Mouse (Mus musculus): Measurements from ENCODE around the gene Olfr339.
"Not testable (repeated sequence)": the region's sequence is repeated elsewhere in the genome, so short reads cannot be mapped to it uniquely, and the experiment has no call there.

Gene Olfr339

DNA sequence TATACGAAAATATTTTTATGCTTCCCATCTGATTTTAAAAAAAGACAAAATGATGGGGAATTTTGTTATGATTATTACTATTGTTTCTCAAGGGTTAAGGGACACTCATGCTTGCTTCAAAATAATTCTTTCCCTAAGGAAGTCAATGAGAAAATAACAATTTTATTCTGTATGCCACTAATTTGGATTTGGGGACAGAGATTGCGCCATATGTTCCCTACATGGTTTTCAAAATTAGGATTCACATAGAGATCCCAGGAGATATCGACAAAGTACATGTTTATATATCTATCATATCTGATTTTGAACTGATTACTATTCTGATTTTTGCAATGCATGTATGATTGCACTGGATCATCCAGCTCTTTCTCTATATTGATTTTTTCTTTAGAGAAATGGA is at the start of gene Olfr339:
Olfr339 (plus strand) TSS at position 301 of the 400 bp plus-strand sequence.
- no peak for ATAC-seq (ENCODE audit: low TSS enrichment)

DNA sequence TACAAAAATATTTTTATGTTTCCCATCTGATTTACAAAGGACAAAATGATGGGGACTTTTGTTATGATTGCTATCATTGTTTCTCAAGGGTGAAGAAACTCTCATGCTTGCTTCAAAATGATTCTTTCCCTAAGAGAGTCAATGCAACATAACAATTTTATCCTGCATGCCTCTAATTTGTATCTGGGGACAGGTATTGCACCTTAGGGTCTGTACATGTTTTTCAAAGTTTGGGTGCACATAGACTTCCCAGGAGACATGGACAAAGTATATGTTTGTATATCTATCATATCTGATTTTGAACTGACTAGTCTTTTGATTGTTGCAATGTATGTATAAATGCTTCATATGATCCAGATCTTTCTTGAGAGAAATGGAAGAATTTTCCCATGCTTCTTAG is 45.5 kb upstream of the Olfr339 start, which contains the start of gene Olfr338:
Olfr338 (plus strand) TSS at position 301 of the 400 bp plus-strand sequence.
- ATAC-seq (ENCODE audit: low TSS enrichment) = no peak

DNA sequence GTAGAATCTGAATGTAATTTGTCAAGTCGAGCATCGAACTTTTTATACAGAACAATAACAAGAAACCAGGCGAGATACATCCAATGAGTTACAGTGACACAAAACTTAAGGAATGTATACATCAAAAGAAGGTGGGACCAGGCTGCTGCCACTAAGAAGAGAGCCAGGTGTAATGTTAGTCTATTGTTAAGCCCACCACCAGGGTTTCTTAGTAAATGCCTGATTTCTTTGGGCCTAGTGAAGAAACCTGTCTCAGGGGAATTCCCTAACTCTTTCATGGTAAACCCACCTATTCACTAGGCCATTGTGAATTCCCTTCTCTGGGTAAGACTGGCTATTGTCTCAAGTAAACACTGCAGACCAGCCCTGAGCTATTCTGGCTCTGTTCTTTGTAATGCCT is 3.6 kb upstream of the Olfr339 start:
- ATAC-seq (ENCODE audit: low TSS enrichment) = not testable (repeated sequence)

DNA sequence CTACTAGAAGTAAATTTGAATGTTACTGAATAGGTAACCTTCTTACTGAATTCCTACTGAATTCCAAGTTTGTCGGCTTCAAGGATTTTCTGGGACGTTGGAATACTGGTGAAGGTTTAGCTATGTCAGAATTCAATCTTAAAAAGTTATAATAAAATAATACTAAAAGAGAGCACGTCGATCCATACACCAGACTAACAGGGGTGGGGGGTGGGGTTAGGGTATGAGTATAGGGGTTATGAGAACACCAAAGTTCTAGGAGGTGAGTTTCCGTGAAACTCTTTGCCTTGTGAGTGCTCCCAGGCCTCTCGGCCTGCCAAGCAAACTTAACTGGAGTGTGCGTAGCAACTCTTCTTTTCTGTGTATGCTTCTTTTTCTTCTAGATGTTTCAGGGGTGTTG is 3.2 kb upstream of the Olfr339 start:
- ATAC-seq (ENCODE audit: low TSS enrichment) = not testable (repeated sequence)

DNA sequence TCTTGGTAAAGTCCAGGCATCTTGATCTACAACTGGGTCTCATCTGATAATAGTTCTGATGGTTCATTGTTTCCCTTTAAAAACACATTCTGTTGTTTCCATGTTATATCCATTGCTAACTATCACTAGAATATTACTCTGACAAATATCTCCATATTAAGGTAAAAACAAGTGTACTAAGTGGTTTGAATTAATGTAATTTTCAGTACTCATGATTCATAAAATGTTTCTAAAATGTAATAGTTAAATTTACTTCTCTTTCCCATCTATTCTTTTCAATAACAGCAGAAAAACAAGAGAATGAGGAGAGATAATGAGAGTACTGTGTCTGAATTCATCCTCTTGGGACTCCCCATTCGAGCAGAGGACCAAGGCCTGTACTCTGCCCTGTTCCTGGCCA is 33.5 kb downstream of the Olfr339 start, which contains the start of gene Olfr340:
Olfr340 (plus strand) TSS at position 301 of the 400 bp plus-strand sequence.
- ATAC-seq (ENCODE audit: low TSS enrichment) = no peak

DNA sequence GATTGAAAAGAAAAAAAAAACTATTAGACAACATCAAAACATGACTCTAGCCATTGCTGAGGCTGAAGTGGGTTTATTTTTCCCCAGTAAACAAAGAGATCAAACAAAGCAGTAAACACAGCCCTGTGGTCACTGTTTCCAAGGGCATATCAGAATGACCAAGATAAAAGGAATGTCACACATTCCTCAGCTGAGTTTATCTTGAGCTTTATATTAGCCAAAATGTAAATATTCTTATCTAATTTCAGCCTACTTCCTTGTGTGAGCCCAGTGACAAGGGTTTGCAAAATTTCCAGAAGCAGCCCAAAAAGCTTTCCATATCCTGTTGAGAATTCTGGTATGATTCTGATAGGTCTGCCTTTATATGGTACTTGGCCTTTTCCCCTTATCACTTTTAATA is 54.9 kb downstream of the Olfr339 start:
- no peak for ATAC-seq (ENCODE audit: low TSS enrichment)
